Mouse (Mus musculus): Measurements from ENCODE around the gene Tax1bp3.
A peak's percentile ranks its signal among the peaks of the same experiment; 100 is the strongest.

- TF ChIP-seq POLR2A (IDR thresholded peaks at IDR 0.05; ENCODE audit: extremely low read depth, insufficient read depth, low read length) (no peak), CTCF (IDR thresholded peaks at IDR 0.05; ENCODE audit: extremely low read depth, insufficient read depth, low read length) (peak; percentile 76)
Measured at GRCm38 (mm10) chr11:73137591-73138501, 39.0 kb upstream of the Tax1bp3 start, which contains the start of gene Haspin.

Data from cortical plate, adult 2 months (tissue).